Mouse (Mus musculus): Measurements from ENCODE around the gene Gng2. TPM values are rescaled to one million over a fixed set of nuclear protein-coding genes. Genes with fewer than 3 reads are reported as not detected.

The Gng2 gene
- polyA plus RNA-seq, 1 experiment from 2014 or later = 61.6 TPM

GRCm38 (mm10) chr14:19860281-19860680 is 117.1 kb downstream of the Gng2 start:
- 85% methylated on average over 4 of the region's 4 CpGs for WGBS
- no peak overlapping the region for H3K4me3 ChIP-seq
- no peak overlapping the region for H3K27ac ChIP-seq
- no peaks in the 10 kb centered on the region for H3K27me3 ChIP-seq (ENCODE audit: insufficient read depth, poor library complexity, severe bottlenecking)
- H3K9me3 ChIP-seq = no peaks in the 10 kb centered on the region
- H3K4me1 ChIP-seq = no peaks in the 10 kb centered on the region
- DNase-seq (ENCODE audit: low spot score) = no peak
- no peaks in the 10 kb centered on the region for H3K36me3 ChIP-seq

DNA sequence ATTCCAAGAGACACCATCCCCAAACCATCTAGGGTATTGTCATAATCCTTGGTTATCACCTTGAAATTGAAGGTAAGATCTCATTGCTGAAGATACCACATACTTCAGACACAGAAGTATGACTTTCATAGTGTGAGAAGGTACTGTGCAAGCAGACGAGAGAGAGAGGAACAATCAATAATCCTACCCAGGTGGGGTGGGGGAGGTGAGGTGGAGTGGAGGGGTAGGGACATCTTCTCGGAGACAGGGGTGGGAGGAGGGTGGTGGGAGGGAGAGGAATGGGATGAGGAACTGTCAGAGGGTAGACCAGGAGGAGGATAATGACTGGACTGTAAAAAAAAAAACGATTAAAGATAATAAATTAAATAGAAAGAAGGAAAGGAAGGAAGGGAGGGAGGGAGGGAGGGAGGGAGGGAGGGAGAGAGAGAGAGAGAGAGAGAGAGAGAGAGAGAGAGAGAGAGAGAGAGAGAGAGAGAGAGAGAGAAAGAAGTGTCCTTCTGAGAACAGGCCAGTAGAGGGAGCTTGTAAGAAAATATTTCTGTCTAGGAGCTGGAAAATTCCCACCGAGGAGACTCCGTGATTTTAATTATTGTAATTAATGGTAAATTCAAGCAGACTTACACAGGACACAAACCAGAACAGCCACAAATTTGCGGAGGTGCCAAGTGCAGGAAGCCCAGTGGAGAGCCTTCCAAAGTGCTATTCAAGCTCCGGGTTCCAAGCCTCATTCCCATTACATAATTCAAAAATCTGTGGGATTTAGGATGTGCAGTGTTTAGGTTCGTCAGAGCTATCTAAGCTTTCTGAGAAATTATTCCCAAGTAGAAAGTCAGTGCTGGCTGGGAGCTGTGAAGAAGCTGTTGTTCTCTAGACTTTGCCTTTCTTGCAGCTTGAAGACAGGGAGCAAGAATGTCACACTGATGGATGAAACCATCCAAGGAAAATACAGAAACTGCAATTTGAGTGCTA is 118.3 kb downstream of the Gng2 start:
- H3K4me3 ChIP-seq = no peak overlapping the region
- H3K4me1 ChIP-seq = no peaks in the 10 kb centered on the region
- H3K27me3 ChIP-seq (ENCODE audit: insufficient read depth, poor library complexity, severe bottlenecking) = no peaks in the 10 kb centered on the region
- H3K36me3 ChIP-seq = no peaks in the 10 kb centered on the region
- no peak for DNase-seq (ENCODE audit: low spot score)
- 57% methylated on average over 8 of the region's 8 CpGs for WGBS
- no peak overlapping the region for H3K27ac ChIP-seq
- H3K9me3 ChIP-seq = no peaks in the 10 kb centered on the region

- Histone ChIP-seq H3K27ac (no peak overlapping the region), H3K4me3 (no peak overlapping the region), H3K4me1 (no peaks in the 10 kb centered on the region), H3K27me3 (ENCODE audit: insufficient read depth, poor library complexity, severe bottlenecking) (no peaks in the 10 kb centered on the region), H3K36me3 (no peaks in the 10 kb centered on the region), H3K9me3 (no peaks in the 10 kb centered on the region)
- no peak for DNase-seq (ENCODE audit: low spot score)
- 66% methylated on average over 2 of the region's 2 CpGs for WGBS
Measured at GRCm38 (mm10) chr14:19858279-19858678, 119.1 kb downstream of the Gng2 start.

DNA sequence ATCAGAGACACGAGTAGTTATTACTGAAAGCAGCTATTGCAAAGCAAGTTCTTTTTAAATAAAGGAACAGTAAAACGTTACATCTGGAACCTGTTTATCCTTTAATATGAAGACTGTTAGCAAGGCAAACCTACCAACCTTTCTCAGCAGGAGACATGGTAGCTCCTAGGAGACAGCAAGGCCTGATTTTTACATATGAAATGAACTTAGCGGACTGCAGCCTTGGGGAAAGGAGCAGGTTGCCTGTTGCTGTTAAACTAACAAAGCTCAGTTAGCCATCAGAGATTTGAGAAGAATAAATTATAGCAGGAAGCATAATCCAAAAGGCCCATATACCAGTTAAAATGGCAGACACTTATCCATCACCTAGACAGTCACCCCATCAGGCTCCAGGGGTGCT is 124.0 kb downstream of the Gng2 start:
- WGBS = 62% methylated on average over 3 of the region's 3 CpGs

DNA sequence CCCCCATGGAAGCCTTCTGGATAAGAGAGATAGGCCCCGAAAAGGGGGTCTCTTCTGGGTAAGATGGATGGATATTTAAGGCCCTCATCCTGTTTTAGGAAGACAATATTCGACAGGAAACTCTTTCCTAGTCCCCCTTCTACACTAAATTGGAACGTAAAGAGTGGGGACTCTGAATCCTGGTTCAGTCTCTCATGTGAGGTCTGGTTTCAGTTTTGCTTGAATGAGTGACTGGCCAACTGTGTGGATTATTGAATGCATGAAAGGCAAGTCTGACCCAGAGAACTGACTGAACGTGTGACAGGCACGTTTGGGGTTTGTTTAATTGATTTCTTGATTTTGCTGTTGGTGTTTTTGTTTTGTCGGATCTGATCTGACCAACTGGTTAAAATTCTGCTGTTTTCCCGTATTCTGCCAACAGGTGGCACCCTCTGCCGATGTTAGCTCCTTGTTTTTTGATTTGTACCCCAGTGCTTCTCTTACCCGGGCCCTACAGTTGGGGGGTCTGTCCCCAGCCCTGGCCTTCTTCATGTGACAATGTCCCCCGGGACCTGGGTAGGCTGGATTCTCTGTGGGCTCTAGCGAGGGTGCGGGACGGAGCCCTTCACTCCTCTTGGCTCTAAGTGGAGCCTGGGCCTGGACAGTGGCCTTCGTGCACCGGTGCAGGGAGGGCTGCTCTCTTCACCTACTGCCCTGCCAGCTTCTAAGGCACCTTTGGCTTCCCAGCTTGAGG is 137.7 kb downstream of the Gng2 start:
- peaks cover 4% of the 10 kb centered on the region; the same call in 1 of the 2 replicates for H3K4me1 ChIP-seq
- H3K27ac ChIP-seq = peak overlapping the region; percentile 52; the same call in 1 of the 2 replicates
- no peaks in the 10 kb centered on the region for H3K27me3 ChIP-seq (ENCODE audit: insufficient read depth, poor library complexity, severe bottlenecking)
- H3K9me3 ChIP-seq = no peaks in the 10 kb centered on the region
- DNase-seq (ENCODE audit: low spot score) = peak; percentile 76
- H3K4me3 ChIP-seq = peak overlapping the region; percentile 44
- WGBS = 25% methylated on average over 15 of the region's 15 CpGs
- H3K36me3 ChIP-seq = no peaks in the 10 kb centered on the region

More for the DNA sequence above, 124.0 kb downstream of the Gng2 start:
- Histone ChIP-seq H3K9me3 (no peaks in the 10 kb centered on the region), H3K4me3 (no peak overlapping the region), H3K4me1 (no peaks in the 10 kb centered on the region), H3K36me3 (no peaks in the 10 kb centered on the region), H3K27me3 (ENCODE audit: insufficient read depth, poor library complexity, severe bottlenecking) (no peaks in the 10 kb centered on the region), H3K27ac (no peak overlapping the region)
- no peak for DNase-seq (ENCODE audit: low spot score)

DNA sequence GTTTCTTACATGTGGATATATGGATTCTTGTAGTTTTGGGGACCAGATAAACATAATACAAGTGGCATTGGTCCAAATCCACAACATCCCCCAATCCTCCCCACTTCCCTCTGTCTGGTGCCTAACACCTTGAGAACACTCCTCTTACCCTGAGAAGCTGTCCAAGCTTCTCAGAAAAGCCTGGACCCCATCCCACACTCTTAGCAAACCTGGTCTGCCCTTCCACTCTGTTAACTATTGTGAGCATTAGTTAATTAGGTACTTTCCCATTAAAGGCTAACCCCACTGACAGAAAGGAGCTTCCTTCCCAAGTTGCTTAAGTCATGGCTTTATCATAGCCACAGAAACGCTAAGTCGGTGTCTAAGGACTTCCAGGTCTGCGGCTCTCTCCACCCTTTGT is 141.1 kb downstream of the Gng2 start:
- no peaks in the 10 kb centered on the region for H3K36me3 ChIP-seq
- H3K27me3 ChIP-seq (ENCODE audit: insufficient read depth, poor library complexity, severe bottlenecking) = no peaks in the 10 kb centered on the region
- H3K9me3 ChIP-seq = no peaks in the 10 kb centered on the region
- DNase-seq (ENCODE audit: low spot score) = no peak
- WGBS = 85% methylated on average over 3 of the region's 3 CpGs
- no peak overlapping the region for H3K27ac ChIP-seq
- H3K4me1 ChIP-seq = peaks cover 4% of the 10 kb centered on the region; the same call in 1 of the 2 replicates
- no peak overlapping the region for H3K4me3 ChIP-seq

DNA sequence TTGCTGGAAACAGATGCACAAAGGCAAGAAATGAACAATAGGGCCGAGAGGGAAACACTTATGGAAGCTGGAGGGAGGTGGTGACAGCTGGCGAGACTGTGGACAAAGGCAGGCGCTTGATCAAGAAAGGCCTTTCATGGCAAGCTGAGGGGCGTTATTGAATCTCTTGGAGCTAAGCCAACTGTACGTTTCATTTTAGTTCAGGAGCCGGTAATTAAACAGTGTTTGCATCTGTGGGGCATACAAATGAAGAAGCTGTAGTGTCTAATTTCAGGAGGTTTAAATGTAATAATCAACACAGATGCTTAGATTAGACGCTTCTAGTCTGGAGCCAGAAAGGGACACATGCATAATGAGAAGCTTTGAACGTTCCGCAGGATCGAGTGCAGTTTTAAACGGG is 151.9 kb downstream of the Gng2 start:
- peaks cover 6% of the 10 kb centered on the region; the same call in 1 of the 2 replicates for H3K27me3 ChIP-seq (ENCODE audit: insufficient read depth, poor library complexity, severe bottlenecking)
- no peak for DNase-seq (ENCODE audit: low spot score)
- H3K36me3 ChIP-seq = peaks cover 13% of the 10 kb centered on the region
- no peaks in the 10 kb centered on the region for H3K9me3 ChIP-seq
- WGBS = 64% methylated on average over 11 of the region's 11 CpGs
- H3K4me3 ChIP-seq = no peak overlapping the region
- 0 out of 2 replicates have a peak overlapping the region, but pooled peaks have one; percentile 10 for H3K27ac ChIP-seq
- H3K4me1 ChIP-seq = peaks cover 5% of the 10 kb centered on the region; the same call in 1 of the 2 replicates

DNA sequence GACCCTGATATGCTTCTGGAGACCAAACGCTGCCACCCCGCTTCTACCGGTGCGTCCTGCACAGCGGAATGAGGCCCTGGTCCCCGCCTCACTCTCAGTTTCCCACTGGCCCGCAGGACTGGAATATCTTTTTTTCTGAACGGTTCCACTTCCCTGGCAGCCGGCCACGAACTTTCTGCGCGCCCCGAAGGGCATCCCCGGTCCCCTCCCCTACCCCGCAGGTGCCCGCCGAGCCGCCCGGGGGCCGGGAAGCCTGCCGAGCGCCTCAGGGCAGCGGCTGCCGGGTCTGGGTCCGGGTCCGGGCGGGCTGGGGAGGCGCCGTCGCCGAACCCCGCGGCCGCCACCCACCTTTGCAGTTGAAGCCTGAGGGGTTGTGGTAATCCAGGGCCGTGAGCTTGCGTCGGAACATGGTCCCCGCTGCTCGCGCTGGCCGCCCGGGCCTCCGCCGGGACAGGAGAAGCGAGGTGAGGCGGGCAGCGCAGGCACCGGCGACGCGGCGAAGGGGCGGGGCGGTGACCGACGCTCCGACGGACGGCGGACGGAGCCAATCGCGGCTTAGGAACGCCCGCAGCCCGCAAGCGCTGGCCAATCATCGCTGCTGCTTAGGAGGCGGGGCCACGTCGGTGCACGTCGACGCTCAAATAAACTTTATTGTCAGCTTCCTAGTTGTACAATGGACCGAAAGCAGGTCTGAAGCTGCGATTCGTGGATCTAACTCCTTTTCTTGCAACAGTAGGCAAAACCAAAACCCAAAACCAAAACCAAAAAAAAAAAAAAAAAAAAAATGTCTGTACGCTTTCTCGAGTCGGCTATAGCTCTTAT is 153.9 kb downstream of the Gng2 start, which contains the start of gene Rtraf:
Gene Rtraf, minus strand, starts transcription at position 504 of the 822 bp plus-strand sequence.
- under 1% methylated on average over 80 of the region's 80 CpGs for WGBS
- Histone ChIP-seq H3K27ac (peak within 1 kb of the TSS; percentile 94), H3K9me3 (no peaks in the 10 kb centered on the region), H3K27me3 (ENCODE audit: insufficient read depth, poor library complexity, severe bottlenecking) (peaks cover 6% of the 10 kb centered on the region; the same call in 1 of the 2 replicates), H3K4me1 (peaks cover 5% of the 10 kb centered on the region; the same call in 1 of the 2 replicates), H3K36me3 (peaks cover 26% of the 10 kb centered on the region), H3K4me3 (peak within 1 kb of the TSS; percentile 99)
- peak; percentile 96 for DNase-seq (ENCODE audit: low spot score)

Other genes starting within 250 kb of the Gng2 start
- gene Nid2, start 226.4 kb downstream of the Gng2 start, polyA plus RNA-seq (2016; fragmentation: Nextera tagmentation; extraction: Ambion mirVana) = 169 and 250 TPM in 2 replicates
- gene Rtraf, start 153.8 kb downstream of the Gng2 start, polyA plus RNA-seq (2016; fragmentation: Nextera tagmentation; extraction: Ambion mirVana) = 182 and 196 TPM in 2 replicates
- 7.8 and 10.5 TPM in 2 replicates for gene Saysd1, start 160.9 kb upstream of the Gng2 start, polyA plus RNA-seq (2016; fragmentation: Nextera tagmentation; extraction: Ambion mirVana)
- 4.4 and 7.1 TPM in 2 replicates for gene Kcnk5, start 204.2 kb upstream of the Gng2 start, polyA plus RNA-seq (2016; fragmentation: Nextera tagmentation; extraction: Ambion mirVana)

Data from heart, embryonic 10.5 days (tissue).